Mouse (Mus musculus): ENCODE measurements around the gene Foxn3. TPM values are rescaled to one million over a fixed set of nuclear protein-coding genes. Genes with fewer than 3 reads are reported as not detected.
A peak's percentile ranks its signal among the peaks of the same experiment; 100 is the strongest.

Foxn3 gene
- polyA plus RNA-seq (2016; fragmentation: Nextera tagmentation; extraction: Ambion mirVana): 66.2 and 69.1 TPM in 2 replicates

- Histone ChIP-seq H3K27ac (ENCODE audit: poor library complexity, severe bottlenecking) (peak within 1 kb of the TSS; percentile 77), H3K9ac (peak within 1 kb of the TSS; percentile 91), H3K9me3 (replicated peaks) (no peaks in the 10 kb centered on the region), H3K4me1 (replicated peaks) (peaks cover 29% of the 10 kb centered on the region), H3K4me2 (peak within 1 kb of the TSS; percentile 71), H3K36me3 (no peaks in the 10 kb centered on the region), H3K4me3 (peak within 1 kb of the TSS; percentile 81), H3K27me3 (replicated peaks) (no peaks in the 10 kb centered on the region)
- under 1% methylated on average over 66 of the region's 66 CpGs for WGBS
- peak; percentile 85 for ATAC-seq (ENCODE audit: insufficient number of reproducible peaks, low FRiP score)
These were observed at the start of gene Foxn3 for GRCm38 (mm10) chr12:99563219-99564059. TSS of gene Foxn3 (minus strand) at chr12:99563582.

- no peak overlapping the region for H3K27ac ChIP-seq (ENCODE audit: poor library complexity, severe bottlenecking)
- H3K4me3 ChIP-seq: no peak overlapping the region
- no peaks in the 10 kb centered on the region for H3K9me3 ChIP-seq (replicated peaks)
- 52% methylated on average over 9 of the region's 9 CpGs for WGBS
- no peaks in the 10 kb centered on the region for H3K27me3 ChIP-seq (replicated peaks)
- peaks cover 20% of the 10 kb centered on the region for H3K4me1 ChIP-seq (replicated peaks)
- H3K36me3 ChIP-seq: no peaks in the 10 kb centered on the region
- ATAC-seq (ENCODE audit: insufficient number of reproducible peaks, low FRiP score): no peak
- no peak overlapping the region for H3K9ac ChIP-seq
- no peak overlapping the region for H3K4me2 ChIP-seq
These were observed 48.9 kb upstream of the Foxn3 start for GRCm38 (mm10) chr12:99612181-99612871.

- ATAC-seq (ENCODE audit: insufficient number of reproducible peaks, low FRiP score): no peak
- H3K4me1 ChIP-seq (replicated peaks): peaks cover 20% of the 10 kb centered on the region
- H3K27ac ChIP-seq (ENCODE audit: poor library complexity, severe bottlenecking): no peak overlapping the region
- H3K9ac ChIP-seq: no peak overlapping the region
- no peaks in the 10 kb centered on the region for H3K27me3 ChIP-seq (replicated peaks)
- no peak overlapping the region for H3K4me3 ChIP-seq
- WGBS: 86% methylated on average over 7 of the region's 7 CpGs
- no peak overlapping the region for H3K4me2 ChIP-seq
- no peaks in the 10 kb centered on the region for H3K9me3 ChIP-seq (replicated peaks)
- H3K36me3 ChIP-seq: no peaks in the 10 kb centered on the region
These were observed 47.5 kb upstream of the Foxn3 start for GRCm38 (mm10) chr12:99610868-99611267.

- peak overlapping the region; percentile 72 for H3K27ac ChIP-seq (ENCODE audit: poor library complexity, severe bottlenecking)
- WGBS: 84% methylated on average over 16 of the region's 16 CpGs
These were observed 46.9 kb upstream of the Foxn3 start for GRCm38 (mm10) chr12:99610069-99610815.

GRCm38 (mm10) chr12:99609643-99610042, 46.3 kb upstream of the Foxn3 start:
- Histone ChIP-seq H3K9ac (no peak overlapping the region), H3K4me2 (no peak overlapping the region), H3K4me1 (replicated peaks) (peaks cover 20% of the 10 kb centered on the region), H3K27me3 (replicated peaks) (no peaks in the 10 kb centered on the region), H3K36me3 (no peaks in the 10 kb centered on the region), H3K4me3 (no peak overlapping the region), H3K9me3 (replicated peaks) (no peaks in the 10 kb centered on the region), H3K27ac (ENCODE audit: poor library complexity, severe bottlenecking) (peak overlapping the region; percentile 72)
- 42% methylated on average over 5 of the region's 5 CpGs for WGBS
- peak; percentile 75; the same call in 1 of the 2 replicates for ATAC-seq (ENCODE audit: insufficient number of reproducible peaks, low FRiP score)

More at GRCm38 (mm10) chr12:99610069-99610815, 46.9 kb upstream of the Foxn3 start:
- no peaks in the 10 kb centered on the region for H3K9me3 ChIP-seq (replicated peaks)
- no peak for ATAC-seq (ENCODE audit: insufficient number of reproducible peaks, low FRiP score)
- H3K4me2 ChIP-seq: no peak overlapping the region
- no peak overlapping the region for H3K4me3 ChIP-seq
- no peak overlapping the region for H3K9ac ChIP-seq
- H3K36me3 ChIP-seq: no peaks in the 10 kb centered on the region
- no peaks in the 10 kb centered on the region for H3K27me3 ChIP-seq (replicated peaks)
- peaks cover 20% of the 10 kb centered on the region for H3K4me1 ChIP-seq (replicated peaks)

GRCm38 (mm10) chr12:99608279-99608955, 45.0 kb upstream of the Foxn3 start:
- Histone ChIP-seq H3K36me3 (no peaks in the 10 kb centered on the region), H3K4me2 (no peak overlapping the region), H3K27me3 (replicated peaks) (no peaks in the 10 kb centered on the region), H3K4me1 (replicated peaks) (peaks cover 20% of the 10 kb centered on the region), H3K9ac (no peak overlapping the region), H3K9me3 (replicated peaks) (no peaks in the 10 kb centered on the region), H3K4me3 (no peak overlapping the region), H3K27ac (ENCODE audit: poor library complexity, severe bottlenecking) (no peak overlapping the region)
- no peak for ATAC-seq (ENCODE audit: insufficient number of reproducible peaks, low FRiP score)
- WGBS: 79% methylated on average over 10 of the region's 10 CpGs

- WGBS: 76% methylated on average over 2 of the region's 2 CpGs
- H3K9me3 ChIP-seq (replicated peaks): no peaks in the 10 kb centered on the region
- H3K36me3 ChIP-seq: no peaks in the 10 kb centered on the region
- H3K4me1 ChIP-seq (replicated peaks): peaks cover 19% of the 10 kb centered on the region
- no peak overlapping the region for H3K4me2 ChIP-seq
- no peak overlapping the region for H3K27ac ChIP-seq (ENCODE audit: poor library complexity, severe bottlenecking)
- H3K4me3 ChIP-seq: no peak overlapping the region
- no peak overlapping the region for H3K9ac ChIP-seq
- no peak for ATAC-seq (ENCODE audit: insufficient number of reproducible peaks, low FRiP score)
- no peaks in the 10 kb centered on the region for H3K27me3 ChIP-seq (replicated peaks)
These were observed 40.0 kb upstream of the Foxn3 start for GRCm38 (mm10) chr12:99603381-99603780.

GRCm38 (mm10) chr12:99601841-99602240, 38.5 kb upstream of the Foxn3 start:
- no peaks in the 10 kb centered on the region for H3K9me3 ChIP-seq (replicated peaks)
- H3K4me3 ChIP-seq: no peak overlapping the region
- 0 out of 2 replicates have a peak, but pooled peaks have one; percentile 42 for ATAC-seq (ENCODE audit: insufficient number of reproducible peaks, low FRiP score)
- no peaks in the 10 kb centered on the region for H3K36me3 ChIP-seq
- 78% methylated on average over 3 of the region's 3 CpGs for WGBS
- no peak overlapping the region for H3K9ac ChIP-seq
- no peaks in the 10 kb centered on the region for H3K27me3 ChIP-seq (replicated peaks)
- no peak overlapping the region for H3K27ac ChIP-seq (ENCODE audit: poor library complexity, severe bottlenecking)
- no peak overlapping the region for H3K4me2 ChIP-seq
- H3K4me1 ChIP-seq (replicated peaks): peaks cover 19% of the 10 kb centered on the region

- Histone ChIP-seq H3K27me3 (replicated peaks) (no peaks in the 10 kb centered on the region), H3K4me3 (no peak overlapping the region), H3K27ac (ENCODE audit: poor library complexity, severe bottlenecking) (0 out of 2 replicates have a peak overlapping the region, but pooled peaks have one; percentile 40), H3K4me2 (0 out of 2 replicates have a peak overlapping the region, but pooled peaks have one; percentile 23), H3K9ac (no peak overlapping the region), H3K4me1 (replicated peaks) (peaks cover 19% of the 10 kb centered on the region), H3K36me3 (no peaks in the 10 kb centered on the region), H3K9me3 (replicated peaks) (no peaks in the 10 kb centered on the region)
- ATAC-seq (ENCODE audit: insufficient number of reproducible peaks, low FRiP score): 0 out of 2 replicates have a peak, but pooled peaks have one; percentile 45
- WGBS: 47% methylated on average over 8 of the region's 8 CpGs
These were observed 38.0 kb upstream of the Foxn3 start for GRCm38 (mm10) chr12:99601392-99601791.

- Histone ChIP-seq H3K27me3 (replicated peaks) (no peaks in the 10 kb centered on the region), H3K4me3 (no peak overlapping the region), H3K9ac (no peak overlapping the region), H3K4me2 (no peak overlapping the region), H3K4me1 (replicated peaks) (peaks cover 19% of the 10 kb centered on the region), H3K36me3 (no peaks in the 10 kb centered on the region), H3K9me3 (replicated peaks) (no peaks in the 10 kb centered on the region), H3K27ac (ENCODE audit: poor library complexity, severe bottlenecking) (no peak overlapping the region)
- no peak for ATAC-seq (ENCODE audit: insufficient number of reproducible peaks, low FRiP score)
- WGBS: 51% methylated on average over 7 of the region's 7 CpGs
These were observed 36.2 kb upstream of the Foxn3 start for GRCm38 (mm10) chr12:99599606-99600005.
